Mouse (Mus musculus) kidney, adult 11 months (tissue): ENCODE data around the gene Tbc1d16.
"Not testable (repeated sequence)": the region's sequence is repeated elsewhere in the genome, so short reads cannot be mapped to it uniquely, and the experiment has no call there.

Source experiments
- DNase-seq: peaks from one replicate; pipeline ENCODE4 v3.0.0; 2022

Tbc1d16 gene

DNA sequence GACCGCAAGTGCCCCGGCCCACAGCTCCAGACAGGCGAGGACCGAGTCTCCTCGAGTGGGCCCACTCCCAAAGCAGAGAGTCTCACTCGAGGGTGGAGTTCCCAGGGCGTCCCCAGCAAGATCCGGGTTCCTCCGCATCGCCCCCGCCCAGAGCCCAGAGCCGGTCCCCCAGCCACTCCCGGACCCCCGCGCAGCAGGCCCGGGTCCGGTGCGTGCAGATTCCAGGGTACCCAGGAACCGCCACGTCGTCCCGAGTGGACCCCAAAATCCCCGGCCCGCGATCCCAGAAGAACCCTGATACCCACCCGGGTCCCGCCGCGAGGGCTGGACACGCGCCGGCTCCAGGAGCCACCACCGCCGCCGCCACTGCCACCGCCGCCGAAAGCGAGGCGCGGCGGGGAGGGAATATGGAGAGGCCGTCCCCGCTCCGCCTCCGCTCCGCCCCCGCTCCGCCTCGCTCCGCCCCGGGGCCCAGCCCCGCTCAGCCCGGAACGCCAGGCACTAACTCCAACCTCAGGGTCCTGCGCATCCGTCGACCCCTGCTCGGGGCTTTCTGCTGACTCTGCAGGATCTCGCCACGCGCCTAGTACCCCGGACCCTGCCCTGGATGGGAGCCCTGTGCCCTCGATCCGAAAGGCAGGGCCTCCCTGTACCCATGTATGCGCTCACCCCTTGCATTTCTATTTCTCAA, at the start of gene Tbc1d16, which contains the start of gene Ccdc40:
Gene Tbc1d16 (minus strand): TSS at position 409 of the 691 bp plus-strand sequence.
Gene Ccdc40 (plus strand): TSS at position 482 of the 691 bp plus-strand sequence.
- DNase-seq: peak; percentile 42

DNA sequence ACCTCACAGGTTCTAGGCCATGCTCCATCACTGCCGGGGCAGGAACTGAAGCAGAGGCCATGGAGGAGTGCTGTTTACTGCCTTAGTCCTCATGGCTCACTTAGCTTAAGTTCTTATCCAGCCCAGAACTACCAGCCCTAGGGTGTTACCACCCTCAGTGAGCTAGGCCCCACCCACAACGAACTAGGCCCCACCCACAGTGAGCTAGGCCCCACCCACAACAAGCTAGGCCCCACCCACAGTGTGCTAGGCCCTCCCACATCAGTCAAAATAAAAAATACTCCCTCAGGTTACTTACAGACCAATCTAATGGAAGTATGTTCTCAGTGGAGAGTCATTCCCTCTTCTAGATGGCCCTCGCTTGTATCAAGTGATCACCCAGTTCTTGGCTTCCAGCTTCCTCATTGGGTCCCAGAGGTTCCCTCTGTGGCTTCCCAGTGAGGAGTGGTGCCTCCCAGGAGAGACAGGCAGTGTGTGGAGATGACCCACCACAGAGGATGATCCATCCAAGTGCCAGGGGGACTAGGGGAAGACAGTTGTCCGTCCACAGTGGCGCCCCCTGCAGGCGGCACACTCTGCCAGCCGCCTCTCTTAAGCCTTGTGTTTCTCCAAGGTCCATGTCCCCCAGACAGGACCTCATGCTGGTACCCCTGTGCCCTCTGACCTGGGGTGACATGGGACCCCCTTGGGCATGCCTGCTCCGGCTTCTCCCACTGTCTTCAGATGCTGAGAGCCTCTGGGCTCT, 45.1 kb upstream of the Tbc1d16 start:
- no peak for DNase-seq

DNA sequence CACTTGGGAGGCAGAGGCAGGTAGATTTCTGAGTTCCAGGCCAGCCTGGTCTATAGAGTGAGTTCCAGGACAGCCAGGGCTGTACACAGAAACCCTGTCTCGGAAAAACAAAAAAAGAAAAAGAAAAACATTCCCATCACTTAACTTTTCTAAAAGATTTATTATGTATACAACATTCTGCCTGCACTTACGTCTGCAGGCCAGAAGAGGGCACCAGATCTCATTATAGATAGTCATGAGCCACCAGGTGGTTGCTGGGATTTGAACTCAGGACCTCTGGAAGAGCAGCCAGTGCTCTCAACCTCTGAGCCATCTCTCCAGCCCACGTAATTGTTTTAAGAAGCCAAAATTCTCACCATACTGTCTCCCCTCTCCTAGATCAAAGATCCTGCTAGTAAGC, 44.2 kb upstream of the Tbc1d16 start:
- DNase-seq: not testable (repeated sequence)

- no peak for DNase-seq
Observed at GRCm38 (mm10) chr11:119268557-119269195, 40.4 kb upstream of the Tbc1d16 start.

- peak; percentile 92 for DNase-seq
Observed at GRCm38 (mm10) chr11:119267768-119268556, 39.7 kb upstream of the Tbc1d16 start, which contains the start of gene Gaa. TSS of gene Gaa (plus strand) at chr11:119267887.

DNA sequence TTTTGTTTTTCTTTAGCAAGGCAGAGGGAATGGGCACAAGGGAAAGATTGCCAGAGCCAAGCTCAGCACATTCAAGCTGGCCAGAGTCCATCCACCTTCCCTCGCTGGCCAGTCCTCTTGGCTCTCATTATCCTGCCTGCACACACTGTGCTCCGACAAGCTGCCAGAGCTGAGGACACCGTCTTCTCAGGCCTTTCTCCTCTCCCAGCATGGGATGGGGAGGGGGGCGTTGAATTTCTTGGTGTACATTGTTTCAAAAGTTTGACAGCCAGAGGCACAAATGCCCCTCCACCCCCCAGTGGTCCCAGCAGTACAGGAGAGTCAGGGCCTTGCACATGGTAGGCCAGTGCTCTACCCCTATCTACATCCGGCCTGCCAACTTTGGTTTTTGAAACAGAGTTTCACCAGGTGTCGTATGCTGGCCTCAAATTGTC, 39.0 kb upstream of the Tbc1d16 start:
- DNase-seq: peak; percentile 79

- no peak for DNase-seq
Observed at GRCm38 (mm10) chr11:119265811-119266210, 37.5 kb upstream of the Tbc1d16 start.

- no peak for DNase-seq
Observed at GRCm38 (mm10) chr11:119264413-119264812, 36.1 kb upstream of the Tbc1d16 start.

- DNase-seq: no peak
Observed at GRCm38 (mm10) chr11:119259977-119260376, 31.7 kb upstream of the Tbc1d16 start.

GRCm38 (mm10) chr11:119258572-119259322, 30.4 kb upstream of the Tbc1d16 start:
- DNase-seq: peak; percentile 77

DNA sequence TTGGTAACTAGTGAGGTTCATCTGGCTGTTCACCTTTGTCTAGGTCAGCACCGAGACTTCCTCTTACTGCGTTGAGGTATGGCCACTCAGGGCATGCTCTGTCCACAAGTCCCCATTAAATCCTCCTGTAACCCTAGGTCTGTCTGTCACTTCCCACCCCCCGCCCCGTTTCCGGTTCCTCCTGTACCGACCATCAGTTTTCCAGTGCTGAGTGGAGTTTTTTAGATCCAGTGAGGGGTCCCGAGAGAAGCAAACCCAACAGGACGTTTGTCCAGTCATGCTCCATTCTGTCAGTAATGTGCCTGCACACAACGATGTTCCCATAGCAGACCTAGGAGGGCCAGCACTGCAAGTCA, 29.9 kb upstream of the Tbc1d16 start:
- DNase-seq: no peak

DNA sequence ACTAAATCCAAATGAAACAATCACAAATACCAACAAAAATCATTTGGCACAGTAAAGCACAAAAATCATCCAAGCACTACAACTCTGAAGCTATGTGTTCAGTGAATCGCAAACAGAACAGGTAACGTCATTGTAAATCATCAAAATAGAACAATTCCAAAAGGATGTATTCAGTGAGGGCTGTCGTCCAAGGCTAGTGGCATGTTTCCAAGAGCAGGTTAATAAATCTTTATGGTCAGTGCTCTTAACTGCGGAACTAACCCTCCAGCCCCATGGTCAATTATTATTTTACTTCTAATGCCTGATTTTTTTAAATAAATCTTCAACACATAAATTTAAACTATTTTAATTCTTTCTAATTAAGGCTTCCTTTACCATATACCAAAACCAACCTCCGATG, 28.3 kb upstream of the Tbc1d16 start:
- DNase-seq: not testable (repeated sequence)

GRCm38 (mm10) chr11:119252854-119253541, 24.7 kb upstream of the Tbc1d16 start:
- no peak for DNase-seq

GRCm38 (mm10) chr11:119250998-119251397, 22.7 kb upstream of the Tbc1d16 start:
- DNase-seq: no peak

DNA sequence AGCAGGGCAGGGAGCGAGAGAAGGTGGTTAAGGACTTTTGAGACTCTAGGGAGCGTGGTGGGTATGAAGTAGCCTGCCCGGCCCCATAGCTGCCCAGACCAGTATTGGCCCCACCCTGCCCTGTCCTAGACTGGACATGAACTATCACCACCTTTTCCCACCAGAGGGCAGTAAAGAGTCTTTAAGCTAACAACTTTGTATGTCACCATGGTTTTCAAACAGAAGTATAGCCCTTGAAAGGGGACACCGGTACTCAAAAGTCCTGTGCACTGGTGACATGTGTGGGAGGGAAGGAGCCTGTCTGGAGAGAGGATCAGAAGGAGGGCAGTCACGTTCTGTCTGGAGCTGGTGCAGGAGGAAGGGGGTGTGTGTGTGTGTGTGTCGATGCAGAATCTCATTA, 20.7 kb upstream of the Tbc1d16 start:
- DNase-seq: peak; percentile 44

DNA sequence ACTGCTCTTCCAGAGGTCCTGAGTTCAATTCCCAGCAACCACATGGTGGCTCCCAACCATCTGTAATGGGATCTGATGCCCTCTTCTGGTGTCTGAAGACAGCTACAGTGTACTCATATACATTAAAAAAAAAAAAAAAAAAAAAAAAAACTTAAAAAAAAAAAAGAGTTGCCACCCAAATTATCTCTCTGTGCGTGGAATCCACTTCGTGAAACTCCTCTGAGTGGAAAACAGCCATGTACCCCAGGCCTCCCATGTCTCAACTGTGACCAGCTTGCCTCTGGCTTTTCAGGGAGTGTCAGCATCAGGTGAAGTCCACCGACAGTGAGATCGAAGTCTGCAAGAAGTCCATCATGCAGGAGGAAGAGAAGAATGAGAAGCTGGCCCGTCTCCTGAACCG, 17.2 kb upstream of the Tbc1d16 start:
- not testable (repeated sequence) for DNase-seq

DNA sequence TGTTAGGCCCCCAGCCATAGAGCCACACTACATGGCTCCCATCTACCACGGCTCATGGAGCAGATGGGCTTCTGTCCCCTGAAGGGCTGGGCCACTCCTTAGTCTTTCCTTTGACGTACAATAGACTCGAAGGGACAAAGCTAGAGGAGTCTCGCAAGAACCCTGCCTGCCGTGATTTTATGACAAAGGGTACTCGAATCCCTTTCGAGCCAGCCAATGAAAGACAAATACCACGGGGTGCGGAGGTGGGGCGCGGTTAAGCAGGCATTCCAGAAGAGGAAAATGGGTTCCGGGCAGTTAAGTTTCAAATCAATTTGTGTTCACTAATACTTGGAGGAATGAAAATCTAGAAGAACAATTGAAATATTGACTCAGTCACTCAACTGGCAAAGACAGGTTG, 11.2 kb upstream of the Tbc1d16 start:
- DNase-seq: no peak

DNA sequence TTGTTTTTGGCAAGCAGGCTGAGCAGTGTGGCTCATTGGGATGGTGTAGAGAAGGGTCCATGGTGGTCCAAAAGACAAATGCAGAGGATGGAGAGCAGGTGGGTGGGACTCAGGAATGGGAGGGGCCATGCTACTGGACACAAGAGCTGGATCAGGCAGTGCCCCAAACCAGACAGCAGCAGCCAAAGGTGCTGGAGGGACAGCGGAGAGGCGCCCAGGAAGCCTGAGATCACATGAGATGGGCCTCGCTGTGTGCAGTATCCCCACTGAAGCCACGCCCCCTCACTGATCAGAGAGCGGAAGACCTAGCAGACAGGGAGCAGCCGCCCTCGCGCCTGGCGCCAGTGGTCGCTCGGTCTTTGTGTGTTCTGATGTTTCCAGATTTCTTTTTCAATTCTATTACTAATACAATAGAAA, 10.0 kb upstream of the Tbc1d16 start:
- peak; percentile 41 for DNase-seq

DNA sequence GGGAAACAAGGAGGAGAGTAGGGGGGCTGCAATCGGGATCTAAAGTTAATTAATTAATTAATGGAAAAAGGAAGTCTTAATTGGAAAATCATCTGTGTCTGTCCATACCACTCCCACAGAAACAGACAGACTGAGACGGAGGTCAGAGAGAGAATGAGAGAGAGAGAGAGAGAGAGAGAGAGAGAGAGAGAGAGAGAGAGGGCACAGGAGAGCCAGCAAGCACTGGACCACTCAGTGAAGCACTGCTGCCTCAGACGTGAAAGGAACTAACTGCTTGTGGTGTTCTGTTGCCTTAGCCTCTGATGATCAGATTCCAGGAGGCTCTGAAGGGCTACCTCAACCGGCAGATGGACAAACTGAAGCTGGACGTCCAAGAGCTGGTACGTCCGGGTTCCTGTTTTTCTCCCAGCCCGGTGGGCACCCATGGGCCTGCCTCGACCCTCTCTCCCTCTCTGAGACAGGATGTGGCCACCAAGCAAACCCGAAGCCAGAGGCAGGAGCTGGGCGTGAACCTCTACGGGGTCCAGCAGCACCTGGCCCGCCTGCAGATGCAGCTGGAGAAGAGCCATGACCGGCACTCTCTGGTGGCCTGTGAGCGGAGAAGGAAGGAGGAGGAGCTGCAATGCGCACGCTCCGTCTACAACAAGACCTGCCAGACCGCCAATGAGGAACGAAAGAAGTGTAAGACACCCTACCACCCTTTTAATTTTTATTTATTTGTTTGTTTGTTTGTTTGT, 9.4 kb upstream of the Tbc1d16 start:
- DNase-seq: no peak

GRCm38 (mm10) chr11:119237007-119237406, 8.7 kb upstream of the Tbc1d16 start:
- no peak for DNase-seq

DNA sequence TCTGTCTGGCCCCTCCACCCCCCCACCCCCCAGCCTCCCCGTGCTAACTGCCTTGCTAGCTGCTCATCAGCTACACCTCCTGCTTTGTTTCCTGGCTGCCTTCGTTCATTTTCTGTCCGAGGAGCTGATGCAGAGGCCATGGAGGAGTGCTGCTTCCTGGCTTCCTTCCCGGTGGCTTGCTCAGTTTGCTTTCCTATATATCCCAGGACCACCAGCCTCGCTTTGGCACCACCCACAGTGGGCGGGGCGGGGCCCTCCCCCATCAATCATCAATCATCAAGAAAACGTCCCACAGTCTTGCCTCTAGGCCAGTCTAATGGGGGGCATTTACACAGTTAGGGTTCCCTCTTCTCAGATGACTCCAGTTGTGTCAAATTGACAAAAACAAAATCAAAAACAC, 8.1 kb upstream of the Tbc1d16 start:
- no peak for DNase-seq
